Mouse (Mus musculus): ENCODE measurements around the gene Cited2.
A peak's percentile ranks its signal among the peaks of the same experiment; 100 is the strongest.

The Cited2 gene

DNA sequence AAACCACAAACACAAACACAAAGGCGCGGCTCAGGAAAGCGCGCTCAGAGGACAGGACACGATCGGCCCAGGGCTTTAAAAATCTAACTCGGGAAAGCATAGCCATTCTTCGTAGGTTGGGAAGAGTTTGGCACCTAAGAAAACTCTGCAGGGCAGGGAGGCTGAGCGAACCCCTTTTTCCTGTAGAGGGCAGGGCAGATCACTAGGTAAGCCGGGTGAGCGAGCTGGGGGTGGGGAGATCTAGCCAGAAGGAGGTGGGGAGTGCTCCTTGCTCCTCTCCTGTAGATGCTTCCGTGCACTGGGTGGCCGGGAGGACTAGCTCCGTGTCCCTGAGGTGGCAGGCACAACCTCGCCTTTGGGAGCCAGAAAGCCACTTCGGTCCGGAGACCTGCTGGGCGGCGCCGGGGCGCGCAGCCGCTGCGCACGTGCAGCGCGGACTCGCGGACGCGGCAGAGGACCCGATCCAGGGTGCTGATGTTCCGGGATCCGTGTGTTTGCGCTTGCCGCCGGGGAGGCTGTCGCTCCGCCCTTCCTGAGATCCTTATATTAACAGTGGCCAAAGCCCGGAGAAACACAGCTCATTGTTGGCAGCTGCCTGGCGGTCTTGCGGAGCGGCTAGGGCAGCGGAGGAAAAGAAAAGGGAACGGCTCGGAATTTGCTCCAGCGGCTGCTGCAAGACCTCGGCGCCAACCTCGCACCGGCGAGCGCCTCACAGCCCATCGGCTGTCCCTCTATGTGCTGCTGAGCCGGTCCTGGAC is at the start of gene Cited2:
Cited2 (plus strand) TSS at position 566 of the 758 bp plus-strand sequence.
- peak; percentile 98 for DNase-seq

- no peak for DNase-seq
These were observed 48.6 kb upstream of the Cited2 start for GRCm38 (mm10) chr10:17674454-17674853.

DNA sequence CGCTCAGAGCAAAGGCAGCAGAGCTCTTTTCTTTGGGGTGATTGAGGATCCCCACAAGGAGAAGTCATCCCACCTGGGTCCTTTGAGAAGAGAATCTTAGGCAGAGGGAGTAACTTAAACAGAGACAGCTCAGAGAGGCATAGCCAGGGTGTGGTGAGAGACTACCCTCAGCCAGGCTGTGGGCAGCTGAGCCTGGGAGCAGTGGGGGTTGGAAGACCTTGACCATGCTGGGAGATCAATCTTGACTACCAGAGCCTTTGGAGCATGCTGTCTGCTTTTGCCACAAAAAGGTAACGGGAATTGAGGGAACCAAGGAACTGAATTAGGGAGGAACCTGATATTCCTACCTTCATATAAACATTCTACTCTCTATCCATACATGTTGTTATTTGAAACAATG is 48.1 kb upstream of the Cited2 start:
- no peak for DNase-seq

- DNase-seq, result no peak
These were observed 46.6 kb upstream of the Cited2 start for GRCm38 (mm10) chr10:17676464-17676863.

GRCm38 (mm10) chr10:17677308-17677707 is 45.7 kb upstream of the Cited2 start:
- no peak for DNase-seq

- DNase-seq, result no peak
These were observed 42.3 kb upstream of the Cited2 start for GRCm38 (mm10) chr10:17680432-17681382.

DNA sequence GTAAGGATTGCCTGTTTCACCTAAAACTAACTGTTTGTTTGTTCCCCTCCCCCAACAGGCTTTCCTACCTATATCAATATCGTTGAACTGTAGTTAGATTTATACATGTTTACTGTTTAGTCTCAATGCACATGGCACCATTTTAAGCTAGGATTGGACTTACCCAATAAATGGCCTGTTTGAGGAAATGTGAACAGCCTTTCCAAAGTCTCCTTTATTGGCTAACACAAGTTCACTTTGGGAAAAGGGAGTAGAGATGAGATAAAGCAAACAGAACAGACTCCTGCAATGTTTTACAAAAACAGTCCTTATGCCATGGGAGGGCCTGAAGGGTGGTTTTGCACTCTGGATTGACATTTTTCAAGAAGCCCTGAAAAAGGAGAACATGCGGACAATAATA is 41.6 kb upstream of the Cited2 start:
- no peak for DNase-seq

GRCm38 (mm10) chr10:17683852-17684428 is 39.1 kb upstream of the Cited2 start:
- DNase-seq, result no peak

DNA sequence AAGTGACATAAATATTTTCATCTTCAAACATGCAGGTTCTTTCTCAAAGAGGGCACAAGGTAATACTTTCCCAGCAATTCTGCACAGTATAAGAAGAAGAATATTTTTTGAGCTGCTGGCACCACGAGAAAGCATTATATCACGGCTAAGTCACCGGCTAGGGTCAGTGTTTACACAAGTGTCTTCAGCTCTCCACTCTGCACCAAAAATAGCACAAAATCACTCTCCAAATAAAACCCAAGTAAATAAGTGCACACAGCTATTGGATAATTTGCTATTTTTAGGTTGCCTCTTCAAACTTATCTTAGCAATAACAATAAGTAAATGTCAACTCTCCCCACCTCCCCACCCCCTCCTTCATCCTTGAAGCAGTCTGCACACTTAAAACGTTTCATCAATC is 33.2 kb upstream of the Cited2 start:
- DNase-seq, result no peak

GRCm38 (mm10) chr10:17691709-17692108 is 31.3 kb upstream of the Cited2 start:
- no peak for DNase-seq

DNA sequence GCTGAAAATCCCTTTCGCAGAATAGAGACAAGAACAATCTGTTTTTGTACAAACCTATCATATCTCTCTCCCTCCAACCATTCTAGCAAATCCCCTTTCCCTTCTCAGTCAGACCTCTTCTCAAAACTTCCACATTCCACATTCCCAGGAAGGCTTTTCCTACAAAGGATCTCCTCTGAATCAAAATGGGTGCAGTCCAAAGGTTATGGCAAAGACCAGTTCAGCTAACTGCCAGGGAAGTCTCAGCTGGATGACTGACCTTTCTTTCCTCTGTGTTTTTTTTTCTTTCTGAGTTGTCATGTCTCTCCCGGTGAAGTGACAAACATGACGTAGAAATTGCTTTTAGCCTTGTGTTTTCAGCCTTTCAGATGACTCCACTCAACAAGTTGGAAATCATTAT is 27.2 kb upstream of the Cited2 start:
- DNase-seq, result no peak

GRCm38 (mm10) chr10:17697376-17698265 is 25.4 kb upstream of the Cited2 start:
- DNase-seq, result no peak

DNA sequence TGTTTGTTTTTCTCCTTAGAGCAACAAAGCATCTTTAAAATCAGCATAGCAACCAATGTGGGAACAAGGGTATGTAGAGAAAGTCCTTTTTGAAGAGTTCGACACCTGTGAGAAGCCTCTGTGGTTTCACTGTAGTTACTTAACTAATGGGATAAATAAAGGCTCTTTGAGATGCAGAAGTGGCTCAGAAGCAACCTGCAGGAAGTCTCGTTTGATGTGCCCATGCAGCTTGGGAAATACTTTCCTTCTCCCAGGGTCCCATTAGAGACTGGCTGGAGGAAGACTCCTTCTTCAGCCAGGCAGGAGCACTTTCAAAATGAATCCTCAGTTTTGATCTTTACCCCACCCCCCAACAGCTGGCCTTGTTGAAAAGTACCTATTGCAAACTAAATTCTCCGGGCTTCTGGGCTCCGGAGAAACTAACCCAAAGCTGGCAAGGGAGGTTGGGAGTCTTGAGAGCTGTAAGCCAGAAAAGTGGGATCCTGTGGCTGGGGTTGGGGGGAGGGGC is 17.5 kb upstream of the Cited2 start:
- DNase-seq, result no peak

- DNase-seq, result no peak
These were observed 12.3 kb upstream of the Cited2 start for GRCm38 (mm10) chr10:17710753-17711152.

GRCm38 (mm10) chr10:17719009-17719570 is 3.9 kb upstream of the Cited2 start:
- no peak for DNase-seq

- DNase-seq, result no peak
These were observed 3.4 kb upstream of the Cited2 start for GRCm38 (mm10) chr10:17719646-17720045.

GRCm38 (mm10) chr10:17720891-17721601 is 2.0 kb upstream of the Cited2 start:
- peak; percentile 31 for DNase-seq

DNA sequence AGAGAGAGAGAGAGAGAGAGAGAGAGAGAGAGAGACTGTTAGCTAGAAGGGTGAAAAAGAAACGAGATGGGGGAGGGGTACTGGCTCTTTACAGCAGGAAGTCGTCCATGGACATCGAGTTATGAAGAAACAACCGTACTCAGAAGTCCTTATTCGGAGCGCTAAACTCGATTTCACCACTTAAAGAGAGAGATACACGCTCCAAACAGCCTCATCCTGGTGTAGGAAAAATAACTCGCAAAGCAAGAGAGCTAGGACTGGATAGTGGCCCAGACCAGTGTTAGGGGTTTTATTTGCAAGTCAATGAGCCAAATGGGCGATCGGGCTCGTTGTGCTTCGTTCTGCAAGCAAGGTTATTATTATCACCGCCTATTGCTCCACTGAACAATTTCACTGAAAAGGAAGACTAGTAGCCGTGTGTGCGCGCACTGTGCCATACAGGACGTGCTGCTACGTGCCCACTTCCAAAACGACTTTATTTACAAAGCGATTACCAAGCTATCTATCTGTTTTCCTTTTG is 1.4 kb upstream of the Cited2 start:
- DNase-seq, result peak; percentile 80

GRCm38 (mm10) chr10:17722158-17722557 is 860 bp upstream of the Cited2 start:
- peak; percentile 96 for DNase-seq

GRCm38 (mm10) chr10:17723421-17723841 is 413 bp downstream of the Cited2 start:
- no peak for DNase-seq
